In the genomic region with DNA sequence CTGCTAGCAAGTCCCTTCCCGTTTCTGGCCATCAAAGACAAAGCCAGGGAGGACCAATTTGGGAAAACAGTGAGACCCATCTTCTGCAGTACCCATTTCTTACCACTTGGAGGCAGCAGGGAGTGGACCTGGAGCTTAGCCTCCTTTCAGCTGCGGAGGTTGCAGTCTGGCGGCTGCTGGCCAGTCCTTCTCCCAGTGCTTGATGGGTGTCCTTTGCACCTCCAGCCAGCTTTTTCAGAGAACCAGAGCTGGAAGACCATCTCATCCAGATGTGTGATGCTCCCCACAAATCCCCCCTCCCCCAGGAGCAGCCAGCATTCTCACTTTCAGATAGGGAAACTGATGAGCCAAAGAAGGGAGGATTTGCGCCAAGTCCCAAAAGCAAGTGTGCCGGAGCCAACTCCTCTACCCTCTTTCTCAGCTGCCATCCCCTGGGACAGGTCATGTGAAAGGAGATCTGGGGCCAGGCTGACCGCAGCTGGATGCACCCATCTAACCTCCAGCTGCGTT, we compare ENCODE assay signal across 9 mouse cellular contexts. TPM values are rescaled to one million over a fixed set of nuclear protein-coding genes. Genes with fewer than 3 reads are reported as not detected.
DNase-seq lines count a peak whose midpoint lies in the region; ATAC-seq lines count a peak whose summit lies in the region.
"Had no signal": no experiment of that assay in that cellular context is flagged by ENCODE, and none has a peak within 500 bp of the region (broad histone marks: within the 10 kb centered on the region; RNA-seq: fewer than 3 reads in every experiment).

No protein-coding gene starts in this region.

- H3K27me3 ChIP-seq in heart, embryonic 10.5 days (ENCODE audit: insufficient read depth, poor library complexity, severe bottlenecking), result peaks cover 23% of the 10 kb centered on the region
- H3K27me3 ChIP-seq in embryonic facial prominence, embryonic 11.5 days (ENCODE audit: control insufficient read depth, insufficient read depth, low read length), result no peaks in the 10 kb centered on the region

- H3K4me1 ChIP-seq in heart, embryonic 10.5 days, result peaks cover 27% of the 10 kb centered on the region
- no peaks in the 10 kb centered on the region; the same call in 1 of the 2 replicates for H3K4me1 ChIP-seq in embryonic facial prominence, embryonic 11.5 days (ENCODE audit: control insufficient read depth, insufficient read depth, low read length)

- peak; percentile 84 to 87 for DNase-seq in heart, adult 18-20 months
- DNase-seq in heart, embryonic 10.5 days (ENCODE audit: low spot score), result no peak
- DNase-seq in adrenal gland, postnatal 36 days, result peak; percentile 71 to 79
- peak; percentile 77 for DNase-seq in embryonic facial prominence, embryonic 11.5 days (ENCODE audit: low spot score)
- peak; percentile 86 for DNase-seq in heart, postnatal 4 days
- peak; percentile 49 to 81 for DNase-seq in layer of hippocampus, adult 8-10 months (ENCODE audit: low spot score in 2 of 2)
- peak; percentile 77 for DNase-seq in lung, postnatal 36 days
- peak; percentile 27 to 74 for DNase-seq in spleen, postnatal 4 days (ENCODE audit: low spot score in 2 of 2)

- no peak overlapping the region for H3K4me2 ChIP-seq in embryonic facial prominence, embryonic 11.5 days (ENCODE audit: low read depth, low read length)

- H3K4me3 ChIP-seq in heart, embryonic 10.5 days, result no peak overlapping the region
- no peak overlapping the region for H3K4me3 ChIP-seq in embryonic facial prominence, embryonic 11.5 days (ENCODE audit: low read depth, low read length)
- H3K4me3 ChIP-seq: megakaryocyte, embryonic 14.5 days had no signal

- H3K36me3 ChIP-seq in heart, embryonic 10.5 days, result no peaks in the 10 kb centered on the region
- H3K36me3 ChIP-seq in embryonic facial prominence, embryonic 11.5 days (replicated peaks; ENCODE audit: control insufficient read depth, insufficient read depth, low read depth, low read length), result no peaks in the 10 kb centered on the region

- no peak overlapping the region for H3K27ac ChIP-seq in heart, embryonic 10.5 days
- no peak overlapping the region for H3K27ac ChIP-seq in embryonic facial prominence, embryonic 11.5 days (replicated peaks; ENCODE audit: low read depth, low read length)

- ATAC-seq in embryonic facial prominence, embryonic 11.5 days (replicated peaks; ENCODE audit: insufficient number of reproducible peaks, low FRiP score, low TSS enrichment, low read depth), result no peak

- H3K9ac ChIP-seq in embryonic facial prominence, embryonic 11.5 days (replicated peaks; ENCODE audit: low read length), result no peak overlapping the region

- 42% methylated on average over 7 of the region's 7 CpGs for WGBS in heart, embryonic 10.5 days
- WGBS in embryonic facial prominence, embryonic 11.5 days, result 38% methylated on average over 7 of the region's 7 CpGs

- H3K9me3 ChIP-seq in heart, embryonic 10.5 days, result no peaks in the 10 kb centered on the region
- no peaks in the 10 kb centered on the region for H3K9me3 ChIP-seq in embryonic facial prominence, embryonic 11.5 days (replicated peaks; ENCODE audit: control insufficient read depth, low read length)
- H3K9me3 ChIP-seq: megakaryocyte, embryonic 14.5 days had no signal

RNA-seq across cellular contexts. Expression of gene Odf3l1, which starts 20.7 kb away (rescaled TPM):
- total RNA-seq in heart, adult 18-20 months (2021), result not detected
- polyA plus RNA-seq in heart, embryonic 10.5 days (2016; fragmentation: Nextera tagmentation; extraction: Ambion mirVana), result 0.64 and 1.4 TPM in 2 replicates
- total RNA-seq in adrenal gland, postnatal 36 days (2021), result 1 to 10 TPM in 1 of 2 experiments, under 1 TPM in 1; 0.63 to 1.7 TPM
- polyA plus RNA-seq in embryonic facial prominence, embryonic 11.5 days (2014; fragmentation: Nextera tagmentation; extraction: Ambion mirVana), result not detected in 2 replicates
- total RNA-seq in heart, postnatal 4 days (2021), result under 1 TPM in 1 of 2 experiments, not detected in 1; 0.43 TPM
- not detected for total RNA-seq in layer of hippocampus, adult 8-10 months (2022)

RNA-seq across cellular contexts. Expression of gene Cspg4, which starts 21.1 kb away (rescaled TPM):
- 10 to 100 TPM in 1 of 2 experiments, 1 to 10 TPM in 1; 9.9 to 11.5 TPM for total RNA-seq in heart, adult 18-20 months (2021)
- 22.5 and 39.4 TPM in 2 replicates for polyA plus RNA-seq in heart, embryonic 10.5 days (2016; fragmentation: Nextera tagmentation; extraction: Ambion mirVana)
- 10 to 100 TPM in 1 of 2 experiments, 1 to 10 TPM in 1; 9.7 to 12.0 TPM for total RNA-seq in adrenal gland, postnatal 36 days (2021)
- 2.0 and 2.4 TPM in 2 replicates for polyA plus RNA-seq in embryonic facial prominence, embryonic 11.5 days (2014; fragmentation: Nextera tagmentation; extraction: Ambion mirVana)
- 10 to 100 TPM; 55.6 to 56.6 TPM for total RNA-seq in heart, postnatal 4 days (2021)
- total RNA-seq in layer of hippocampus, adult 8-10 months (2022), result 10 to 100 TPM; 17.3 to 21.8 (median 19.3) TPM

RNA-seq across cellular contexts. Expression of gene Lingo1, which starts 47.5 kb away (rescaled TPM):
- 1 to 10 TPM; 1.0 to 1.1 TPM for total RNA-seq in heart, adult 18-20 months (2021)
- polyA plus RNA-seq in heart, embryonic 10.5 days (2016; fragmentation: Nextera tagmentation; extraction: Ambion mirVana), result 0.92 and 2.3 TPM in 2 replicates
- 1 to 10 TPM in 1 of 2 experiments, under 1 TPM in 1; 0.66 to 1.2 TPM for total RNA-seq in adrenal gland, postnatal 36 days (2021)
- 3.9 and 4.0 TPM in 2 replicates for polyA plus RNA-seq in embryonic facial prominence, embryonic 11.5 days (2014; fragmentation: Nextera tagmentation; extraction: Ambion mirVana)
- total RNA-seq in heart, postnatal 4 days (2021), result 1 to 10 TPM; 2.9 to 3.0 TPM
- 100 to 1,000 TPM; 226 to 270 (median 251) TPM for total RNA-seq in layer of hippocampus, adult 8-10 months (2022)

Comparison
In these comparisons a context has a peak if more than half of its experiments do, and no peak if none do; other contexts are left out.
1. RNA of gene Lingo1, which starts 47.5 kb away (total RNA-seq): 226 to 270 TPM in layer of hippocampus, adult 8-10 months; 2.9 to 3.0 TPM in heart, postnatal 4 days, 0.66 to 1.2 TPM in adrenal gland, postnatal 36 days and 1.0 to 1.1 TPM in heart, adult 18-20 months; every median in the first group is over 10 times any median in the second.